Mouse (Mus musculus) ES-Bruce4 (cell line): ENCODE results near the gene Adgre5.

Experiments
- CTCF ChIP-seq: IDR thresholded peaks from one replicate; pipeline ENCODE4 v1.8.1; 2011; ENCODE audit warnings: low read depth, low read length
- POLR2A ChIP-seq: IDR thresholded peaks from one replicate; pipeline ENCODE4 v1.8.1; 2011; ENCODE audit warnings: low read length; ENCODE audit not compliant: insufficient read depth

DNA sequence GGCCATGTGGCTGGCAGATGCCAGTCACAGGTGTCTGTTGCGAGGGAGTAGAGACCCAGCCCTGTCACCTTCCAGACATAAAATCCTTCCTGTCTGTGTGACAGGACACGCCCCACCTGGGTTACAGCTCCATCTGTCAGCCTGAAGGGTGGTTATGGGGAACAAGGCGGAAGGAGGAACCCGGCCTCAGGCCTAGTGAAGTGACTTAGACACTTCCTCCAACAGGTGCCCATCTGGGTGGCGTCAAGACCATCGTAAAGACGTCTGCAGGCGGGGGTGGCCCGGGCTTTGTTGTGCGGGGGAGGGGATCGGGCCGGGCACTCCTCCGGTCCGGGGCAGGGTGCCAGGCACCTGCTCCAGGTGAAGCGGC, 42.9 kb downstream of the Adgre5 start:
- no peak for TF ChIP-seq CTCF
- no peak for TF ChIP-seq POLR2A
